Mouse (Mus musculus): Measurements from ENCODE around the gene Sh3pxd2a. TPM values are rescaled to one million over a fixed set of nuclear protein-coding genes. Genes with fewer than 3 reads are reported as not detected.

The Sh3pxd2a gene
- 14.9 and 15.5 TPM in 2 replicates for polyA plus RNA-seq (2012; rRNA removed)

DNA sequence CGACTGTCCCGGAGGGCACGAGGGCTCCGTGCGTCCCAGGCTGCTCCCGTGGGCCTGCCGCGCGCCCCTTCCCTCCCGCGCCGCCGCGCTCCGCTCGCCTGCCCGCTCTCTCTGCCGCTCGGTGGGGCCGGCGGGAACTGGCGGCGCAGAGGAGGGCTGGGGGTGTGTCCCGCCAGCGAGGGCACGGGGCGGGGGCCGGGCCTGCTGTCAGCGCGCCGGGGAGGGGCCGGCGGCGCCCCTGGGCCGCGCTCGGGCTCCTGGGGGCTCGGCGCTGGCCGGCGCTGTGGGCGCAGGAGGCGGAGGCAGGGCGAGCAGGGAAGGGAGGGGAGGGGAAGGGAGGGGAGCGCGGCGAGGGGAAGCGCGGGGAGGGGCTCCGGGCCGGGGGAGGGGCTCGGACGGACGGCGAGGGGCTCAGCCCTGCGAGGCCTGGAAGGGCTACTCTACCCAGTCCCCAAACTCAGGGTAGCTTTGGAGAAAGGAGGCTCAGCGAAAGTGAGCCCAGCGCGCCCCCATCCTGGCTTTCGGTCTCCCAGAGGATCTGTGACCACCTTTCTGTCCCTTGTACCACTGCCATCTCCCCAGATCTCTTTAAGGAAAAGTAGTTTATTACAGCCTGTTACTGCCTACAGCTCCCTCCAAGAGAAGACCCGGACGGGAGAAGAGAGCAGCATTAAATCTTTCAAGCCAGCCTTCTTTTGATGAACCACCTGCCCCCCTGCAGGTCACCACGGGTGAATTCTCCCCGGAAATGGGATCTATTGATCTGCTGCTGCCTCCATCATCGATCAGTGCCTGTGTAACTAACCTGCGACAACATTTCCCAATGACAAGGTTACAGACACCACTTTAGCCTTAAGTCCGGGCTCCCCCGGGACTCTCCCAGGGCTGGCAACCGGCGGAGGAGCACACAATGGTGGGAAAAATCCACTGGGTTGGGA is at the start of gene Sh3pxd2a:
Gene Sh3pxd2a, minus strand, starts transcription at position 98 of the 938 bp plus-strand sequence.
- H3K27me3 ChIP-seq (replicated peaks; ENCODE audit: control insufficient read depth, insufficient read depth, low read length), result no peaks in the 10 kb centered on the region
- H3K36me3 ChIP-seq (ENCODE audit: control insufficient read depth, insufficient read depth, low read length), result no peaks in the 10 kb centered on the region
- H3K4me3 ChIP-seq (ENCODE audit: insufficient read depth, low read depth, low read length), result peak within 1 kb of the TSS; percentile 70
- peak within 1 kb of the TSS; percentile 37; the same call in 1 of the 2 replicates for H3K27ac ChIP-seq (ENCODE audit: insufficient read depth, low read depth, low read length)
- 2% methylated on average over 59 of the region's 70 CpGs for WGBS
- H3K4me1 ChIP-seq (ENCODE audit: control insufficient read depth, insufficient read depth, low read length), result no peaks in the 10 kb centered on the region
- TF ChIP-seq CTCF (conservative IDR thresholded peaks at IDR 0.05; ENCODE audit: insufficient read depth, insufficient read length, low read depth, low read length) (no peak), POLR2A (IDR thresholded peaks at IDR 0.05; ENCODE audit: low read depth, low read length) (no peak)
- peak; percentile 51 for DNase-seq

DNA sequence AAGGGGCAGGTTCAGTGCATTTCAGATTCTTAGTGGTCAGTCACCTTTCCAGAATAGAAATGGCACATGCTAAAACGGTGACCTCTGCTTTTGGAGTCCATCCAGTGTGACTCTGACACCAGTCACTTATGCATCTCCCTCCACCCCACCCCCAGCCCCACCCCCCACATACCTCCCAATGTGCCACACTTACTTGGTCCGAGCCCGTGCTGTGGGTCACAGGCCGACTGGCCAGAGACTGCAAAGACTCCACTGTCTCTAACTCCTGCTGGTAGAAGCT is 49.4 kb upstream of the Sh3pxd2a start:
- H3K4me1 ChIP-seq (ENCODE audit: control insufficient read depth, insufficient read depth, low read length), result peaks cover 7% of the 10 kb centered on the region; the same call in 1 of the 2 replicates

DNA sequence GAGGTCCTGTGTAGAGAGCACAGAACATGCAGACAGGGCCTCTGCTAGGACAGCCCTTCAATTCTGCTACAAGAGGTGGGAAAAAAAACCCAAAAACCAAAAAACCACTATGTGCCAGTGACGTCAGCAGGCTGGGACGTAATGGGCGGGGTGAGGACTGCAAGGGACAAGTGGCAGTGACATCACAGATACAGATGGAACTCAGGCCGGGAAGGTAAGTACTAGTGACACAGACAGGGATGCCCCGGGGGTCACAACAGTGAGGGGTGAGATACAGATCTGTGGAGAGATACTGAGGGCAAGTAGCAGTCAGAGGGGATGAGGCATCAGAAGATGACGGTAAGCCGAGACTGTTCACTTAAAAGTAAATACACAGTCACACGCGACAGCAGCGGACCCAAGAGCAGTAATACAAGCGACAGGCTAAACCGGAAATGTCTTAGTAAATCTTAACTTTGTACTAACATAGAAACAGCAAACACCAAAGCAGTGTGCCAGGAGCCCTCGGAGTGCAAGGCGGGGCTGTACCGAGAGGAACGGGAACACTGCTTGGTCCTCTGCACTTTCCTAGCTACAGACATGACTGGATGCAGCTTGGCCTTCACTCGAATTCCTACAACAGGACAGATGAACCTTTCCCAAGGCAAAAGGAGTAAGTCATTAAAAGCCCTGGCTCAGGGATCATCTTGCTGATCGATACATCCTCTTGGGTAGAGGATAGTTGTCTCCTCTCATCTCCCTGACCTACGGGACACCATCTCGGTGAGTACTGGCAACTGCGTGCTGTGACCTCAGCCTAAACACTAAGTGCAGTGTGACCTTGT is 48.8 kb upstream of the Sh3pxd2a start:
- 47% methylated on average over 21 of the region's 21 CpGs for WGBS
- DNase-seq, result peak; percentile 59
- peaks cover 7% of the 10 kb centered on the region; the same call in 1 of the 2 replicates for H3K4me1 ChIP-seq (ENCODE audit: control insufficient read depth, insufficient read depth, low read length)

More for the DNA sequence above, 49.4 kb upstream of the Sh3pxd2a start:
- Histone ChIP-seq H3K27me3 (replicated peaks; ENCODE audit: control insufficient read depth, insufficient read depth, low read length) (no peaks in the 10 kb centered on the region), H3K4me3 (ENCODE audit: insufficient read depth, low read depth, low read length) (0 out of 2 replicates have a peak overlapping the region, but pooled peaks have one; percentile 27), H3K36me3 (ENCODE audit: control insufficient read depth, insufficient read depth, low read length) (no peaks in the 10 kb centered on the region), H3K27ac (ENCODE audit: insufficient read depth, low read depth, low read length) (peak overlapping the region; percentile 56)
- DNase-seq, result peak; percentile 36
- 51% methylated on average over 4 of the region's 4 CpGs for WGBS
- no peak for TF ChIP-seq POLR2A (IDR thresholded peaks at IDR 0.05; ENCODE audit: low read depth, low read length)
- no peak for TF ChIP-seq CTCF (conservative IDR thresholded peaks at IDR 0.05; ENCODE audit: insufficient read depth, insufficient read length, low read depth, low read length)

DNA sequence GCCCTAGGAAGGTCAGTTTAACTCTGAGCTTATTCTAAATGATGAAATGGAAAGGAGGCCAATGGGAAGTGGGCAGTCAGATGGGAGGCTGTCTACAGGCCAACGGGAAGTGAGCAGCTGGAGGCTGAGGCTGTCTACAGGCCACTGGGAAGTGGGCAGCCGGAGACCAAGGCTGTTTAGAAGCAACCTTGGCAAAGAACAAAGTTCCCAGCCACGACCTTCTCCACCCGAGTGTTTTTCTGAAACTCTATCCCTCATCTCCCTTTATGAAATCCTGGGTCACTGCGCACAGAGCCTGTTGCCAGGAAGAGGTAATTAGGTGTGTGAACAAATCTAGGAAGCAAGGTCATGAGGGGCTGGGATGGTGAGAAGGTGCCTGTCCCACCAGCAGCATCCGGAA is 47.8 kb upstream of the Sh3pxd2a start:
- peaks cover 7% of the 10 kb centered on the region; the same call in 1 of the 2 replicates for H3K4me1 ChIP-seq (ENCODE audit: control insufficient read depth, insufficient read depth, low read length)
- H3K27me3 ChIP-seq (replicated peaks; ENCODE audit: control insufficient read depth, insufficient read depth, low read length), result no peaks in the 10 kb centered on the region
- peak overlapping the region; percentile 47; the same call in 1 of the 2 replicates for H3K27ac ChIP-seq (ENCODE audit: insufficient read depth, low read depth, low read length)
- no peak overlapping the region for H3K4me3 ChIP-seq (ENCODE audit: insufficient read depth, low read depth, low read length)
- DNase-seq, result peak; percentile 39
- no peak for TF ChIP-seq POLR2A (IDR thresholded peaks at IDR 0.05; ENCODE audit: low read depth, low read length)
- H3K36me3 ChIP-seq (ENCODE audit: control insufficient read depth, insufficient read depth, low read length), result no peaks in the 10 kb centered on the region
- WGBS, result 58% methylated on average over 6 of the region's 6 CpGs

More for the DNA sequence above, 48.8 kb upstream of the Sh3pxd2a start:
- H3K36me3 ChIP-seq (ENCODE audit: control insufficient read depth, insufficient read depth, low read length), result no peaks in the 10 kb centered on the region
- H3K27me3 ChIP-seq (replicated peaks; ENCODE audit: control insufficient read depth, insufficient read depth, low read length), result no peaks in the 10 kb centered on the region
- peak overlapping the region; percentile 56 for H3K27ac ChIP-seq (ENCODE audit: insufficient read depth, low read depth, low read length)
- H3K4me3 ChIP-seq (ENCODE audit: insufficient read depth, low read depth, low read length), result 0 out of 2 replicates have a peak overlapping the region, but pooled peaks have one; percentile 27
- TF ChIP-seq POLR2A (IDR thresholded peaks at IDR 0.05; ENCODE audit: low read depth, low read length), result no peak
- TF ChIP-seq CTCF (conservative IDR thresholded peaks at IDR 0.05; ENCODE audit: insufficient read depth, insufficient read length, low read depth, low read length), result no peak

DNA sequence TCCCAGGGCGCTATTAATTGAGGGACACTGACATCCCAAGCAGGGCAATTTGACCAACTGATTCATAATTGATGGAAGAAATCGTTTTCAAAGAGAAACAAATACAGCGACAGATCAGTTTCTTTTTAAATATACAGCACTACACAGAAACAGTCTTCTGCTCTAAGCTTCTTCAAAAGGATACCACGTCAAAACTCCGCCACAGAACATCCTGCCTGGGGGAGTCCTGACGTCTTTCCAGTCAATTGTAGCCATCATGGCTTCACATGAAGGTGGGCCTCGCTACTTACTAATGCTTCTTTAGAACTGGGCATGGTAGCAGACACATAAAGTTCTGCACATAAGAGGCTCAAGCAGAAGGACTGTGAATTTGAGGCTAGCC is 47.1 kb upstream of the Sh3pxd2a start:
- Histone ChIP-seq H3K4me1 (ENCODE audit: control insufficient read depth, insufficient read depth, low read length) (peaks cover 7% of the 10 kb centered on the region; the same call in 1 of the 2 replicates), H3K27ac (ENCODE audit: insufficient read depth, low read depth, low read length) (peak overlapping the region; percentile 37), H3K27me3 (replicated peaks; ENCODE audit: control insufficient read depth, insufficient read depth, low read length) (no peaks in the 10 kb centered on the region), H3K4me3 (ENCODE audit: insufficient read depth, low read depth, low read length) (no peak overlapping the region), H3K36me3 (ENCODE audit: control insufficient read depth, insufficient read depth, low read length) (no peaks in the 10 kb centered on the region)
- 67% methylated on average over 7 of the region's 7 CpGs for WGBS
- DNase-seq, result no peak
- TF ChIP-seq POLR2A (IDR thresholded peaks at IDR 0.05; ENCODE audit: low read depth, low read length) (no peak), CTCF (conservative IDR thresholded peaks at IDR 0.05; ENCODE audit: insufficient read depth, insufficient read length, low read depth, low read length) (no peak)

DNA sequence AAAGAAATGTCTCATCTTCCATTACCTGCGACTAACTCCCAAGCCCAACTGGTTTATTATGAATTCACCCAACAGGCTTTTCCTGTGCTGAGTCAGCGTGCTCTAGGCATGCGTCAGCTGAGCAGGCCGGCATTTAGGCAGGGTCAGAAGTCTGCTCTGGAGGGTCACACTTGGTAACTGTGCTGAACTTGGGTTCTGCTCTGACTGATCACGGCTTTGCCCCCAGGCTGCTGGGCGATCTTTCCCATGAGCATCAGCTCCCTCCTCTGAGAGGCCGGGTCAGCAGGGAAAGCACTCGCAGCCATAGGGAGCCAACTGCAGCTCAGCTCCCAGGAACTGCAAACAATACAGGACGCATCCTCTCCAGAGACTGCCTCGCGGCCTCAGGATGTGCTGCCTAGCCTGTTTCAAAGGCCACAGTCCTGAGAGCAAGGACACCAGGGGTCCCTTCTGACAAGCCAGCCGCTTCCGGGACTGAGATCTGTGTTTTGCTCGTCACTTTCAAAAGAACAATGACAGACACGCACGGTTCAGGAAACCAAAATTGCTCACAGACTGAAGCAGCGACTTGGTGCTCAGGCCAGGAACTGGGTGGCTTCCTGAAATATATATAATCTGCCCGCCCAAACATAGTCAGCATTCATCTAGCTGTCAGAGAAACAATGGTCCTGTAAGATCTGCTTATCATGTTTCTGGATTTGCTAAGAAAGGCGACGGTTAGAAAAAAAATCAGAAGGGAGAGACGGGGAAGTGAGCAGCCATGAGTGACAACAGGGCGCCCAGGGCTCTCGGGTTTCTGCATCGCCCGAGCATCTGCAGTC is 46.5 kb upstream of the Sh3pxd2a start:
- Histone ChIP-seq H3K4me1 (ENCODE audit: control insufficient read depth, insufficient read depth, low read length) (peaks cover 7% of the 10 kb centered on the region; the same call in 1 of the 2 replicates), H3K4me3 (ENCODE audit: insufficient read depth, low read depth, low read length) (no peak overlapping the region), H3K27me3 (replicated peaks; ENCODE audit: control insufficient read depth, insufficient read depth, low read length) (no peaks in the 10 kb centered on the region), H3K36me3 (ENCODE audit: control insufficient read depth, insufficient read depth, low read length) (no peaks in the 10 kb centered on the region), H3K27ac (ENCODE audit: insufficient read depth, low read depth, low read length) (peak overlapping the region; percentile 77)
- WGBS, result 45% methylated on average over 25 of the region's 25 CpGs
- TF ChIP-seq CTCF (conservative IDR thresholded peaks at IDR 0.05; ENCODE audit: insufficient read depth, insufficient read length, low read depth, low read length), result no peak
- TF ChIP-seq POLR2A (IDR thresholded peaks at IDR 0.05; ENCODE audit: low read depth, low read length), result no peak
- peak; percentile 79 for DNase-seq
